Mouse (Mus musculus): ENCODE data around the gene Polr3h. TPM values are rescaled to one million over a fixed set of nuclear protein-coding genes. Genes with fewer than 3 reads are reported as not detected.

Gene Polr3h
- polyA plus RNA-seq, 1 experiment from 2014 or later, result 128 TPM

GRCm38 (mm10) chr15:81860471-81861135 is 65.4 kb downstream of the Polr3h start:
- no peaks in the 10 kb centered on the region for H3K9me3 ChIP-seq
- H3K27ac ChIP-seq (replicated peaks), result peak overlapping the region; percentile 64
- H3K4me3 ChIP-seq, result peak overlapping the region; percentile 83
- peaks cover 20% of the 10 kb centered on the region for H3K36me3 ChIP-seq
- WGBS, result 42% methylated on average over 8 of the region's 8 CpGs
- H3K9ac ChIP-seq, result 0 out of 2 replicates have a peak overlapping the region, but pooled peaks have one; percentile 3
- peaks cover 23% of the 10 kb centered on the region for H3K4me1 ChIP-seq
- no peaks in the 10 kb centered on the region for H3K27me3 ChIP-seq (replicated peaks)
- ATAC-seq (ENCODE audit: extremely low read depth, insufficient number of reproducible peaks, low FRiP score, low TSS enrichment), result no peak
- peak overlapping the region; percentile 89 for H3K4me2 ChIP-seq

GRCm38 (mm10) chr15:81859330-81860255 is 66.4 kb downstream of the Polr3h start:
- H3K27me3 ChIP-seq (replicated peaks), result no peaks in the 10 kb centered on the region
- ATAC-seq (ENCODE audit: extremely low read depth, insufficient number of reproducible peaks, low FRiP score, low TSS enrichment), result peak; percentile 59
- WGBS, result 1% methylated on average over 39 of the region's 39 CpGs
- peak overlapping the region; percentile 92 for H3K9ac ChIP-seq
- peak overlapping the region; percentile 98 for H3K27ac ChIP-seq (replicated peaks)
- H3K9me3 ChIP-seq, result no peaks in the 10 kb centered on the region
- peak overlapping the region; percentile 89 for H3K4me2 ChIP-seq
- peaks cover 11% of the 10 kb centered on the region for H3K36me3 ChIP-seq
- H3K4me1 ChIP-seq, result peaks cover 33% of the 10 kb centered on the region
- H3K4me3 ChIP-seq, result peak overlapping the region; percentile 83

GRCm38 (mm10) chr15:81858517-81859329 is 67.3 kb downstream of the Polr3h start, which contains the start of gene Tob2:
Gene Tob2, minus strand, starts transcription at chr15:81858796.
- H3K9ac ChIP-seq, result peak within 1 kb of the TSS; percentile 92
- under 1% methylated on average over 44 of the region's 44 CpGs for WGBS
- ATAC-seq (ENCODE audit: extremely low read depth, insufficient number of reproducible peaks, low FRiP score, low TSS enrichment), result no peak

GRCm38 (mm10) chr15:81858138-81858516 is 67.9 kb downstream of the Polr3h start:
- H3K9me3 ChIP-seq, result no peaks in the 10 kb centered on the region

More at GRCm38 (mm10) chr15:81858517-81859329, 67.3 kb downstream of the Polr3h start, which contains the start of gene Tob2:
- H3K4me2 ChIP-seq, result peak within 1 kb of the TSS; percentile 89
- H3K36me3 ChIP-seq, result peaks cover 11% of the 10 kb centered on the region
- peaks cover 34% of the 10 kb centered on the region for H3K4me1 ChIP-seq
- H3K9me3 ChIP-seq, result no peaks in the 10 kb centered on the region
- H3K4me3 ChIP-seq, result peak within 1 kb of the TSS; percentile 83
- H3K27me3 ChIP-seq (replicated peaks), result no peaks in the 10 kb centered on the region
- peak within 1 kb of the TSS; percentile 98 for H3K27ac ChIP-seq (replicated peaks)

GRCm38 (mm10) chr15:81857724-81858116 is 68.3 kb downstream of the Polr3h start:
- H3K36me3 ChIP-seq, result peaks cover 19% of the 10 kb centered on the region
- WGBS, result under 1% methylated on average over 33 of the region's 33 CpGs
- no peaks in the 10 kb centered on the region for H3K9me3 ChIP-seq
- H3K4me3 ChIP-seq, result peak overlapping the region; percentile 83
- H3K4me1 ChIP-seq, result peaks cover 34% of the 10 kb centered on the region
- H3K27ac ChIP-seq (replicated peaks), result peak overlapping the region; percentile 98
- ATAC-seq (ENCODE audit: extremely low read depth, insufficient number of reproducible peaks, low FRiP score, low TSS enrichment), result no peak
- H3K9ac ChIP-seq, result peak overlapping the region; percentile 92
- H3K4me2 ChIP-seq, result peak overlapping the region; percentile 89
- H3K27me3 ChIP-seq (replicated peaks), result no peaks in the 10 kb centered on the region

More at GRCm38 (mm10) chr15:81858138-81858516, 67.9 kb downstream of the Polr3h start:
- Histone ChIP-seq H3K9ac (peak overlapping the region; percentile 92), H3K4me2 (peak overlapping the region; percentile 89), H3K4me1 (peaks cover 34% of the 10 kb centered on the region), H3K4me3 (peak overlapping the region; percentile 83), H3K27ac (replicated peaks) (peak overlapping the region; percentile 98), H3K36me3 (peaks cover 15% of the 10 kb centered on the region), H3K27me3 (replicated peaks) (no peaks in the 10 kb centered on the region)
- WGBS, result under 1% methylated on average over 23 of the region's 23 CpGs
- peak; percentile 13; the same call in 1 of the 2 replicates for ATAC-seq (ENCODE audit: extremely low read depth, insufficient number of reproducible peaks, low FRiP score, low TSS enrichment)

- WGBS, result under 1% methylated on average over 14 of the region's 14 CpGs
- Histone ChIP-seq H3K4me1 (peaks cover 34% of the 10 kb centered on the region), H3K9ac (peak overlapping the region; percentile 92), H3K9me3 (no peaks in the 10 kb centered on the region), H3K27me3 (replicated peaks) (no peaks in the 10 kb centered on the region), H3K36me3 (peaks cover 25% of the 10 kb centered on the region), H3K4me2 (peak overlapping the region; percentile 89), H3K27ac (replicated peaks) (peak overlapping the region; percentile 98), H3K4me3 (peak overlapping the region; percentile 83)
- ATAC-seq (ENCODE audit: extremely low read depth, insufficient number of reproducible peaks, low FRiP score, low TSS enrichment), result no peak
Measured at GRCm38 (mm10) chr15:81856938-81857723, 68.9 kb downstream of the Polr3h start.

- H3K9ac ChIP-seq, result peak overlapping the region; percentile 92
- H3K4me1 ChIP-seq, result peaks cover 34% of the 10 kb centered on the region
- H3K4me2 ChIP-seq, result peak overlapping the region; percentile 89
- H3K27me3 ChIP-seq (replicated peaks), result no peaks in the 10 kb centered on the region
- H3K27ac ChIP-seq (replicated peaks), result peak overlapping the region; percentile 98
- peak; percentile 83 for ATAC-seq (ENCODE audit: extremely low read depth, insufficient number of reproducible peaks, low FRiP score, low TSS enrichment)
- WGBS, result under 1% methylated on average over 28 of the region's 28 CpGs
- H3K4me3 ChIP-seq, result peak overlapping the region; percentile 83
- peaks cover 34% of the 10 kb centered on the region for H3K36me3 ChIP-seq
- no peaks in the 10 kb centered on the region for H3K9me3 ChIP-seq
Measured at GRCm38 (mm10) chr15:81856030-81856790, 69.8 kb downstream of the Polr3h start.

GRCm38 (mm10) chr15:81853081-81853480 is 73.0 kb downstream of the Polr3h start:
- Histone ChIP-seq H3K9me3 (no peaks in the 10 kb centered on the region), H3K9ac (peak overlapping the region; percentile 24; the same call in 1 of the 2 replicates), H3K36me3 (peaks cover 62% of the 10 kb centered on the region), H3K4me3 (no peak overlapping the region), H3K4me2 (no peak overlapping the region), H3K27me3 (replicated peaks) (no peaks in the 10 kb centered on the region), H3K27ac (replicated peaks) (no peak overlapping the region), H3K4me1 (peaks cover 26% of the 10 kb centered on the region)
- WGBS, result 84% methylated on average over 7 of the region's 7 CpGs
- no peak for ATAC-seq (ENCODE audit: extremely low read depth, insufficient number of reproducible peaks, low FRiP score, low TSS enrichment)

GRCm38 (mm10) chr15:81852411-81853000 is 73.5 kb downstream of the Polr3h start:
- Histone ChIP-seq H3K27ac (replicated peaks) (no peak overlapping the region), H3K4me2 (no peak overlapping the region), H3K27me3 (replicated peaks) (no peaks in the 10 kb centered on the region), H3K9ac (no peak overlapping the region), H3K9me3 (no peaks in the 10 kb centered on the region), H3K36me3 (peaks cover 68% of the 10 kb centered on the region), H3K4me1 (peaks cover 26% of the 10 kb centered on the region), H3K4me3 (no peak overlapping the region)
- no peak for ATAC-seq (ENCODE audit: extremely low read depth, insufficient number of reproducible peaks, low FRiP score, low TSS enrichment)
- 74% methylated on average over 9 of the region's 9 CpGs for whole genome bisulfite sequencing
